Mouse (Mus musculus) myocyte (in vitro differentiated cells): ENCODE results near the gene Klhl7.

Experiments used
- E2F4 ChIP-seq: IDR thresholded peaks from one replicate; pipeline ENCODE4 v1.6.1; 2011; ENCODE audit warnings: mild to moderate bottlenecking, control low read depth, moderate library complexity; ENCODE audit not compliant: insufficient read depth
- MAX ChIP-seq: IDR thresholded peaks from one replicate; pipeline ENCODE4 v1.6.1; 2011; ENCODE audit warnings: low read depth, mild to moderate bottlenecking, control low read depth
- MYOG ChIP-seq, 3 experiments: IDR thresholded peaks; one replicate each; pipeline ENCODE4 v1.6.1; 2011; ENCODE audit warnings: control low read depth in 2 of 3, low read depth in 2 of 3, mild to moderate bottlenecking in 2 of 3; ENCODE audit not compliant: insufficient read length in 2 of 3, control insufficient read depth in 1 of 3, insufficient read depth in 1 of 3
- POLR2A ChIP-seq: IDR thresholded peaks from one replicate; pipeline ENCODE4 v1.6.1; 2011; ENCODE audit warnings: low read depth, mild to moderate bottlenecking, control low read depth, moderate library complexity; ENCODE audit not compliant: insufficient read length
- POLR2AphosphoS2 ChIP-seq: IDR thresholded peaks from one replicate; pipeline ENCODE4 v1.6.1; 2011; ENCODE audit warnings: low read depth, control low read depth; ENCODE audit not compliant: insufficient read length
- SRF ChIP-seq: IDR thresholded peaks from one replicate; pipeline ENCODE4 v1.6.1; 2011; ENCODE audit warnings: low read depth; ENCODE audit not compliant: control insufficient read depth, insufficient read length
- TCF12 ChIP-seq: IDR thresholded peaks from one replicate; pipeline ENCODE4 v1.6.1; 2011; ENCODE audit warnings: mild to moderate bottlenecking, control low read depth; ENCODE audit not compliant: poor library complexity, insufficient read depth, severe bottlenecking

- TF ChIP-seq POLR2AphosphoS2 (no peak), MAX (no peak), POLR2A (no peak), E2F4 (no peak), SRF (no peak), MYOG (IDR thresholded peaks at IDR 0.05; ENCODE audit: control insufficient read depth in 1 of 3, insufficient read depth in 1 of 3, insufficient read length in 2 of 3, low read depth in 2 of 3) (no peak), TCF12 (no peak)
Observed at GRCm38 (mm10) chr5:24112116-24112903, 11.9 kb downstream of the Klhl7 start.
